20 mouse cellular contexts compared by ENCODE assay signal in the genomic region with DNA sequence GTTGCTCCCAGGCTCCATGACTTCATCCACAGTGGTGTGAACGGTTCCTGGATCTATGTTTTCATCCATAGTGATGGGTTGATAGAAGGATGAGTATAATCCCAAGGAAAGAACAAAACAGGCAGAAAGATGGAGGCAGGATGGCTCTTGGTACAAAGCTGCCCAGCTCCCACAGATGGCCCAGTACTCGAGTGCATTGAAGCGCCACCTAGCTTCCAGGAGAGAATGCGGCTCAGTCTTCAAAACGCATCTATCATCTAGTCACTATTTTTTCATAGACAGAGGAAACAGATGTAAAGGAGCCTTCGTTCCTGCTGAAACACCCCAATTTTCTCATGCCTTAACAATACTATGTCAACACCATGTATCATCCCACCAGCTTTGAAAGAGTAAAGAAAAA. TPM values are rescaled to one million over a fixed set of nuclear protein-coding genes. Genes with fewer than 3 reads are reported as not detected.
DNase-seq lines count a peak whose midpoint lies in the region; ATAC-seq and TF ChIP-seq lines count a peak whose summit lies in the region.
"Had no signal": no experiment of that assay in that cellular context is flagged by ENCODE, and none has a peak within 500 bp of the region (broad histone marks: within the 10 kb centered on the region; RNA-seq: fewer than 3 reads in every experiment).

No protein-coding gene starts in this region.

- no peak overlapping the region for H3K4me2 ChIP-seq in liver, embryonic 14.5 days (ENCODE audit: low read depth)
- H3K4me2 ChIP-seq in liver, embryonic 16.5 days (ENCODE audit: low read depth, low read length): no peak overlapping the region
- H3K4me2 ChIP-seq: forebrain, embryonic 12.5 days; midbrain, embryonic 13.5 days had no signal

- TF ChIP-seq POLR2A in ES-Bruce4 (IDR thresholded peaks at IDR 0.05; ENCODE audit: insufficient read depth, low read length): no peak

- TF ChIP-seq EP300 in liver, embryonic 14.5 days (IDR thresholded peaks at IDR 0.05; ENCODE audit: low read depth): no peak
- TF ChIP-seq EP300 in ES-Bruce4 (IDR thresholded peaks at IDR 0.05; ENCODE audit: insufficient read depth, low read depth, low read length): no peak

- H3K27ac ChIP-seq in gastrocnemius, adult 2 months: no peak overlapping the region
- no peak overlapping the region for H3K27ac ChIP-seq in liver, embryonic 14.5 days
- H3K27ac ChIP-seq in ES-Bruce4 (ENCODE audit: insufficient read depth, low read length): no peak overlapping the region
- peak overlapping the region; percentile 34; the same call in 1 of the 2 replicates for H3K27ac ChIP-seq in liver, embryonic 16.5 days (ENCODE audit: low read length)
- H3K27ac ChIP-seq: forebrain, embryonic 12.5 days; heart, embryonic 10.5 days; midbrain, embryonic 13.5 days had no signal

- no peaks in the 10 kb centered on the region for H3K27me3 ChIP-seq in liver, embryonic 14.5 days (ENCODE audit: control insufficient read depth, insufficient read depth, low read length)
- H3K27me3 ChIP-seq in ES-Bruce4 (ENCODE audit: control insufficient read depth, insufficient read depth, low read length, poor library complexity, severe bottlenecking): no peaks in the 10 kb centered on the region
- no peaks in the 10 kb centered on the region for H3K27me3 ChIP-seq in liver, embryonic 16.5 days (ENCODE audit: control insufficient read depth, insufficient read depth, low read depth, low read length)
- H3K27me3 ChIP-seq: forebrain, embryonic 12.5 days; midbrain, embryonic 13.5 days had no signal

- no peak overlapping the region for H3K4me3 ChIP-seq in gastrocnemius, adult 2 months
- H3K4me3 ChIP-seq in liver, embryonic 14.5 days (ENCODE audit: insufficient read depth in 1 of 2, low read depth in 2 of 2, low read length in 2 of 2): no peak overlapping the region
- H3K4me3 ChIP-seq in ES-Bruce4 (ENCODE audit: low read depth, low read length): no peak overlapping the region
- H3K4me3 ChIP-seq in liver, embryonic 16.5 days (ENCODE audit: low read depth, low read length): no peak overlapping the region
- H3K4me3 ChIP-seq: forebrain, embryonic 12.5 days; heart, embryonic 10.5 days; midbrain, embryonic 13.5 days had no signal

- 47% methylated on average over 6 of the region's 6 CpGs for WGBS in liver, embryonic 14.5 days (ENCODE audit: insufficient replicate concordance)
- 54% methylated on average over 6 of the region's 6 CpGs for WGBS in liver, embryonic 16.5 days (ENCODE audit: insufficient replicate concordance)

- no peak for ATAC-seq in liver, embryonic 14.5 days (ENCODE audit: insufficient read depth)
- ATAC-seq in liver, embryonic 16.5 days (ENCODE audit: low read depth): no peak
- ATAC-seq: midbrain, embryonic 13.5 days had no signal

- no peak for DNase-seq in gastrocnemius, adult 2 months
- no peak for DNase-seq in gastrocnemius, postnatal 10 days
- no peak for DNase-seq in liver, embryonic 14.5 days (ENCODE audit: low read depth in 3 of 3, low spot score in 3 of 3)
- DNase-seq in liver: no peak
- DNase-seq in adrenal gland, postnatal 4 days (ENCODE audit: low spot score in 2 of 2): no peak
- DNase-seq in urinary bladder, postnatal 14 days (ENCODE audit: low spot score): no peak
- DNase-seq: cerebellum, adult 9-11 months; heart, postnatal 4 days; kidney, postnatal 25 days; layer of hippocampus, postnatal 36 days; lung, postnatal 4 days; right cerebral cortex, postnatal 25 days had no signal

- H3K9me3 ChIP-seq in liver, embryonic 14.5 days (ENCODE audit: control insufficient read depth, low read length): no peaks in the 10 kb centered on the region
- H3K9me3 ChIP-seq in ES-Bruce4 (replicated peaks; ENCODE audit: control insufficient read depth, insufficient read depth, low read length, poor library complexity, severe bottlenecking): no peaks in the 10 kb centered on the region
- H3K9me3 ChIP-seq in liver, embryonic 16.5 days (replicated peaks; ENCODE audit: control insufficient read depth, low read length): no peaks in the 10 kb centered on the region
- H3K9me3 ChIP-seq: forebrain, embryonic 12.5 days; heart, embryonic 10.5 days; midbrain, embryonic 13.5 days had no signal

- no peak overlapping the region for H3K9ac ChIP-seq in liver, embryonic 14.5 days (replicated peaks)
- H3K9ac ChIP-seq in ES-Bruce4 (ENCODE audit: low read depth, poor library complexity, severe bottlenecking): no peak overlapping the region
- no peak overlapping the region for H3K9ac ChIP-seq in liver, embryonic 16.5 days (ENCODE audit: low read depth, low read length)
- H3K9ac ChIP-seq: forebrain, embryonic 12.5 days; midbrain, embryonic 13.5 days had no signal

- intact Hi-C loops in gastrocnemius, adult 2 months (cut with DNase I): no loop called here

- H3K4me1 ChIP-seq in liver, embryonic 14.5 days (replicated peaks; ENCODE audit: control insufficient read depth in 2 of 2, insufficient read depth in 2 of 2, low read length in 1 of 2): peaks cover 0 to 15% of the 10 kb centered on the region in 2 experiments; a peak in 3 of 4 replicates
- no peaks in the 10 kb centered on the region for H3K4me1 ChIP-seq in ES-Bruce4 (ENCODE audit: control insufficient read depth, insufficient read depth, low read length)
- peaks cover 2% of the 10 kb centered on the region; the same call in 1 of the 2 replicates for H3K4me1 ChIP-seq in liver, embryonic 16.5 days (ENCODE audit: control insufficient read depth, low read depth, low read length)
- H3K4me1 ChIP-seq: forebrain, embryonic 12.5 days; heart, embryonic 10.5 days; midbrain, embryonic 13.5 days had no signal

- H3K36me3 ChIP-seq in liver, embryonic 14.5 days (replicated peaks; ENCODE audit: control insufficient read depth, insufficient read depth, low read depth): no peaks in the 10 kb centered on the region
- no peaks in the 10 kb centered on the region for H3K36me3 ChIP-seq in ES-Bruce4 (ENCODE audit: control insufficient read depth, insufficient read depth, low read length, poor library complexity, severe bottlenecking)
- no peaks in the 10 kb centered on the region for H3K36me3 ChIP-seq in liver, embryonic 16.5 days (ENCODE audit: control insufficient read depth, insufficient read depth)
- H3K36me3 ChIP-seq: forebrain, embryonic 12.5 days; heart, embryonic 10.5 days; midbrain, embryonic 13.5 days had no signal

- TF ChIP-seq CTCF in gastrocnemius, adult 2 months (IDR thresholded peaks at IDR 0.05): 0 out of 2 replicates have a peak, but pooled peaks have one; percentile 13
- TF ChIP-seq CTCF in liver, embryonic 14.5 days (IDR thresholded peaks at IDR 0.05; ENCODE audit: low read depth): peak; percentile 63
- peak; percentile 72 for TF ChIP-seq CTCF in ES-Bruce4 (IDR thresholded peaks at IDR 0.05; ENCODE audit: low read depth, low read length)

RNA-seq across cellular contexts. Expression of a gene that starts 25.8 kb away (rescaled TPM):
- not detected for total RNA-seq in gastrocnemius, adult 2 months (2021)
- under 1 TPM in 1 of 2 experiments, not detected in 1; 0.05 TPM for total RNA-seq in gastrocnemius, postnatal 10 days (2021)
- 7.6 and 9.4 TPM in 2 replicates for polyA plus RNA-seq in liver, embryonic 14.5 days (2012; rRNA removed)
- polyA plus RNA-seq in liver, embryonic 14.5 days (2014; fragmentation: Nextera tagmentation; extraction: Ambion mirVana): 24.4 and 26.3 TPM in 2 replicates
- polyA plus RNA-seq in ES-Bruce4 (2011; ENCODE audit: insufficient read depth, insufficient read length, low read depth, missing spikeins): not detected in 2 replicates
- 48.4 and 49.4 TPM in 2 replicates for polyA plus RNA-seq in liver, embryonic 16.5 days (2015; fragmentation: Nextera tagmentation; extraction: Ambion mirVana)
- 10 to 100 TPM; 11.2 to 22.3 TPM for total RNA-seq in adrenal gland, postnatal 4 days (2021)
- total RNA-seq: heart, postnatal 4 days; layer of hippocampus, postnatal 36 days had no signal
- polyA plus RNA-seq: C2C12; embryonic facial prominence, embryonic 14.5 days; forebrain, embryonic 12.5 days; limb, embryonic 11.5 days; midbrain, embryonic 13.5 days had no signal

RNA-seq across cellular contexts. Expression of a gene that starts 57.5 kb away (rescaled TPM):
- total RNA-seq in gastrocnemius, adult 2 months (2021): under 1 TPM; 0.48 to 0.56 TPM
- 1 to 10 TPM; 2.1 to 2.8 TPM for total RNA-seq in gastrocnemius, postnatal 10 days (2021)
- polyA plus RNA-seq in liver, embryonic 14.5 days (2012; rRNA removed): 3.4 and 4.1 TPM in 2 replicates
- 7.9 and 8.8 TPM in 2 replicates for polyA plus RNA-seq in liver, embryonic 14.5 days (2014; fragmentation: Nextera tagmentation; extraction: Ambion mirVana)
- 13.0 and 14.8 TPM in 2 replicates for polyA plus RNA-seq in ES-Bruce4 (2011; ENCODE audit: insufficient read depth, insufficient read length, low read depth, missing spikeins)
- 4.8 and 5.6 TPM in 2 replicates for polyA plus RNA-seq in liver, embryonic 16.5 days (2015; fragmentation: Nextera tagmentation; extraction: Ambion mirVana)
- 1 to 10 TPM; 4.6 to 5.9 TPM for total RNA-seq in adrenal gland, postnatal 4 days (2021)

Comparison
In these comparisons a context has a peak if more than half of its experiments do, and no peak if none do; other contexts are left out.
1. CTCF ChIP-seq: peak in every context shown above with its lines; median percentile 72 in ES-Bruce4; 63 in liver, embryonic 14.5 days; 13 in gastrocnemius, adult 2 months.
2. RNA of a gene that starts 25.8 kb away (total RNA-seq): 11.2 to 22.3 TPM in adrenal gland, postnatal 4 days; 0.05 TPM in gastrocnemius, postnatal 10 days and not detected in gastrocnemius, adult 2 months; every median in the first group is over 10 times any median in the second.